Mouse (Mus musculus): ENCODE data around the gene Olfr693. TPM values are rescaled to one million over a fixed set of nuclear protein-coding genes. Genes with fewer than 3 reads are reported as not detected.
"Not testable (repeated sequence)": the region's sequence is repeated elsewhere in the genome, so short reads cannot be mapped to it uniquely, and the experiment has no call there.

Olfr693 gene
- polyA plus RNA-seq (2016; fragmentation: Nextera tagmentation; extraction: Ambion mirVana): not detected in 2 replicates

GRCm38 (mm10) chr7:106680484-106680883 is at the start of gene Olfr693:
Gene Olfr693, minus strand, starts transcription at chr7:106680584.
- no peaks in the 10 kb centered on the region for H3K27me3 ChIP-seq
- no peak for ATAC-seq (ENCODE audit: low FRiP score, low read depth)

GRCm38 (mm10) chr7:106725654-106726053 is 45.3 kb upstream of the Olfr693 start:
- H3K4me3 ChIP-seq; ATAC-seq (ENCODE audit: low FRiP score, low read depth); H3K27ac ChIP-seq (replicated peaks); H3K27me3 ChIP-seq; H3K9me3 ChIP-seq; H3K36me3 ChIP-seq; H3K4me1 ChIP-seq; H3K4me2 ChIP-seq (replicated peaks); H3K9ac ChIP-seq (replicated peaks): not testable (repeated sequence)
- 91% methylated on average over 2 of the region's 2 CpGs for WGBS

More at GRCm38 (mm10) chr7:106680484-106680883, at the start of gene Olfr693:
- Histone ChIP-seq H3K9ac (replicated peaks) (no peak within 1 kb of the TSS), H3K9me3 (no peaks in the 10 kb centered on the region), H3K4me3 (no peak within 1 kb of the TSS), H3K4me2 (replicated peaks) (no peak within 1 kb of the TSS), H3K27ac (replicated peaks) (no peak within 1 kb of the TSS), H3K4me1 (no peaks in the 10 kb centered on the region), H3K36me3 (no peaks in the 10 kb centered on the region)

GRCm38 (mm10) chr7:106716296-106716695 is 35.9 kb upstream of the Olfr693 start, which contains the start of gene Olfr695:
Gene Olfr695, minus strand, starts transcription at chr7:106716396.
- Histone ChIP-seq H3K4me1 (no peaks in the 10 kb centered on the region), H3K4me3 (no peak within 1 kb of the TSS), H3K27ac (replicated peaks) (no peak within 1 kb of the TSS), H3K9me3 (no peaks in the 10 kb centered on the region), H3K27me3 (no peaks in the 10 kb centered on the region), H3K4me2 (replicated peaks) (no peak within 1 kb of the TSS), H3K36me3 (no peaks in the 10 kb centered on the region), H3K9ac (replicated peaks) (no peak within 1 kb of the TSS)
- ATAC-seq (ENCODE audit: low FRiP score, low read depth): no peak

- no peak overlapping the region for H3K9ac ChIP-seq (replicated peaks)
- no peak overlapping the region for H3K27ac ChIP-seq (replicated peaks)
- H3K27me3 ChIP-seq: no peaks in the 10 kb centered on the region
- H3K4me3 ChIP-seq: no peak overlapping the region
- no peaks in the 10 kb centered on the region for H3K9me3 ChIP-seq
- H3K4me2 ChIP-seq (replicated peaks): no peak overlapping the region
- no peaks in the 10 kb centered on the region for H3K36me3 ChIP-seq
- 84% methylated on average over 6 of the region's 6 CpGs for WGBS
- H3K4me1 ChIP-seq: no peaks in the 10 kb centered on the region
- no peak for ATAC-seq (ENCODE audit: low FRiP score, low read depth)
These were observed 31.1 kb upstream of the Olfr693 start for GRCm38 (mm10) chr7:106711463-106711862.

GRCm38 (mm10) chr7:106707705-106708104 is 27.3 kb upstream of the Olfr693 start:
- not testable (repeated sequence) for H3K27ac ChIP-seq (replicated peaks); H3K4me1 ChIP-seq; ATAC-seq (ENCODE audit: low FRiP score, low read depth); H3K4me2 ChIP-seq (replicated peaks); H3K9me3 ChIP-seq; H3K4me3 ChIP-seq; H3K27me3 ChIP-seq; H3K9ac ChIP-seq (replicated peaks); H3K36me3 ChIP-seq
- WGBS: 83% methylated on average over 10 of the region's 10 CpGs

GRCm38 (mm10) chr7:106696891-106697290 is 16.5 kb upstream of the Olfr693 start:
- no peak overlapping the region for H3K4me2 ChIP-seq (replicated peaks)
- no peaks in the 10 kb centered on the region for H3K4me1 ChIP-seq
- no peak overlapping the region for H3K27ac ChIP-seq (replicated peaks)
- no peak overlapping the region for H3K4me3 ChIP-seq
- H3K36me3 ChIP-seq: no peaks in the 10 kb centered on the region
- 0 out of 2 replicates have a peak, but pooled peaks cover 6% of the 10 kb centered on the region for H3K9me3 ChIP-seq
- WGBS: 71% methylated on average over 1 of the region's 1 CpGs
- no peak overlapping the region for H3K9ac ChIP-seq (replicated peaks)
- ATAC-seq (ENCODE audit: low FRiP score, low read depth): no peak
- no peaks in the 10 kb centered on the region for H3K27me3 ChIP-seq

GRCm38 (mm10) chr7:106692976-106693375 is 12.6 kb upstream of the Olfr693 start:
- Histone ChIP-seq H3K27me3 (no peaks in the 10 kb centered on the region), H3K9ac (replicated peaks) (no peak overlapping the region), H3K36me3 (no peaks in the 10 kb centered on the region), H3K4me1 (no peaks in the 10 kb centered on the region), H3K4me3 (no peak overlapping the region), H3K27ac (replicated peaks) (no peak overlapping the region), H3K9me3 (no peaks in the 10 kb centered on the region), H3K4me2 (replicated peaks) (no peak overlapping the region)
- no peak for ATAC-seq (ENCODE audit: low FRiP score, low read depth)
- 88% methylated on average over 3 of the region's 3 CpGs for WGBS

GRCm38 (mm10) chr7:106691714-106692113 is 11.3 kb upstream of the Olfr693 start, which contains the start of gene Olfr694:
Gene Olfr694, minus strand, starts transcription at chr7:106691814.
- Histone ChIP-seq H3K4me1 (no peaks in the 10 kb centered on the region), H3K4me2 (replicated peaks) (no peak within 1 kb of the TSS), H3K9me3 (no peaks in the 10 kb centered on the region), H3K27me3 (no peaks in the 10 kb centered on the region), H3K27ac (replicated peaks) (no peak within 1 kb of the TSS), H3K4me3 (no peak within 1 kb of the TSS), H3K9ac (replicated peaks) (no peak within 1 kb of the TSS), H3K36me3 (no peaks in the 10 kb centered on the region)
- no peak for ATAC-seq (ENCODE audit: low FRiP score, low read depth)
- 87% methylated on average over 1 of the region's 1 CpGs for WGBS

- ATAC-seq (ENCODE audit: low FRiP score, low read depth): no peak
- H3K4me1 ChIP-seq: no peaks in the 10 kb centered on the region
- 88% methylated on average over 2 of the region's 2 CpGs for WGBS
- H3K4me2 ChIP-seq (replicated peaks): no peak overlapping the region
- no peak overlapping the region for H3K4me3 ChIP-seq
- no peaks in the 10 kb centered on the region for H3K27me3 ChIP-seq
- H3K9me3 ChIP-seq: no peaks in the 10 kb centered on the region
- no peak overlapping the region for H3K9ac ChIP-seq (replicated peaks)
- H3K27ac ChIP-seq (replicated peaks): no peak overlapping the region
- H3K36me3 ChIP-seq: no peaks in the 10 kb centered on the region
These were observed 5.0 kb upstream of the Olfr693 start for GRCm38 (mm10) chr7:106685382-106685781.

- no peak overlapping the region for H3K27ac ChIP-seq (replicated peaks)
- no peaks in the 10 kb centered on the region for H3K4me1 ChIP-seq
- no peak overlapping the region for H3K4me3 ChIP-seq
- no peaks in the 10 kb centered on the region for H3K27me3 ChIP-seq
- no peak overlapping the region for H3K4me2 ChIP-seq (replicated peaks)
- H3K9ac ChIP-seq (replicated peaks): no peak overlapping the region
- ATAC-seq (ENCODE audit: low FRiP score, low read depth): no peak
- no peaks in the 10 kb centered on the region for H3K36me3 ChIP-seq
- H3K9me3 ChIP-seq: no peaks in the 10 kb centered on the region
These were observed 28.1 kb downstream of the Olfr693 start for GRCm38 (mm10) chr7:106652344-106652652.

- Histone ChIP-seq H3K4me2 (replicated peaks) (no peak overlapping the region), H3K27me3 (no peaks in the 10 kb centered on the region), H3K4me3 (no peak overlapping the region), H3K9ac (replicated peaks) (no peak overlapping the region), H3K9me3 (no peaks in the 10 kb centered on the region), H3K36me3 (no peaks in the 10 kb centered on the region), H3K27ac (replicated peaks) (no peak overlapping the region), H3K4me1 (no peaks in the 10 kb centered on the region)
- no peak for ATAC-seq (ENCODE audit: low FRiP score, low read depth)
These were observed 28.6 kb downstream of the Olfr693 start for GRCm38 (mm10) chr7:106651555-106652343.

- no peaks in the 10 kb centered on the region for H3K27me3 ChIP-seq
- H3K9me3 ChIP-seq: no peaks in the 10 kb centered on the region
- ATAC-seq (ENCODE audit: low FRiP score, low read depth): no peak
These were observed 30.6 kb downstream of the Olfr693 start for GRCm38 (mm10) chr7:106649774-106650173.

GRCm38 (mm10) chr7:106645261-106645660 is 35.1 kb downstream of the Olfr693 start:
- no peak overlapping the region for H3K4me3 ChIP-seq
- H3K4me2 ChIP-seq (replicated peaks): no peak overlapping the region
- H3K36me3 ChIP-seq: no peaks in the 10 kb centered on the region
- H3K4me1 ChIP-seq: no peaks in the 10 kb centered on the region
- no peak overlapping the region for H3K27ac ChIP-seq (replicated peaks)
- no peaks in the 10 kb centered on the region for H3K9me3 ChIP-seq
- no peak overlapping the region for H3K9ac ChIP-seq (replicated peaks)
- no peaks in the 10 kb centered on the region for H3K27me3 ChIP-seq
- WGBS: 70% methylated on average over 1 of the region's 1 CpGs
- ATAC-seq (ENCODE audit: low FRiP score, low read depth): no peak

More at GRCm38 (mm10) chr7:106649774-106650173, 30.6 kb downstream of the Olfr693 start:
- Histone ChIP-seq H3K4me1 (no peaks in the 10 kb centered on the region), H3K9ac (replicated peaks) (no peak overlapping the region), H3K4me3 (no peak overlapping the region), H3K27ac (replicated peaks) (no peak overlapping the region), H3K36me3 (no peaks in the 10 kb centered on the region), H3K4me2 (replicated peaks) (no peak overlapping the region)
- 76% methylated on average over 1 of the region's 1 CpGs for WGBS
